Mouse (Mus musculus) embryonic facial prominence, embryonic 14.5 days (tissue): ENCODE results near the gene Mapt. TPM values are rescaled to one million over a fixed set of nuclear protein-coding genes. Genes with fewer than 3 reads are reported as not detected.
A peak's percentile ranks its signal among the peaks of the same experiment; 100 is the strongest.

Experiments used
- ATAC-seq: fragments of 200-750 bp; cut with Nextera tagmentation; 2 replicates; pipeline ENCODE4 v1.8.0; 2017; ENCODE audit warnings: low read depth, moderate number of reproducible peaks, moderate TSS enrichment
- DNase-seq: peaks from one replicate; pipeline ENCODE4 v3.0.0-alpha.2; 2015; ENCODE audit warnings: low spot score
- H3K27ac ChIP-seq: fragments of 300-500 bp; sonication (generic); replicated peaks from 2 replicates; pipeline ENCODE4 v1.5.1; 2014; ENCODE audit warnings: low read depth, mild to moderate bottlenecking, low read length, moderate library complexity
- H3K27me3 ChIP-seq: fragments of 300-500 bp; sonication (generic); replicated peaks from 2 replicates; pipeline ENCODE4 v1.6.1; 2014; ENCODE audit warnings: low read length; ENCODE audit not compliant: control insufficient read depth, insufficient read depth
- H3K36me3 ChIP-seq: fragments of 300-500 bp; sonication (generic); 2 replicates; pipeline ENCODE4 v1.6.1; 2014; ENCODE audit warnings: low read length, mixed read lengths; ENCODE audit not compliant: control insufficient read depth, insufficient read depth
- H3K4me1 ChIP-seq: fragments of 300-500 bp; sonication (generic); 2 replicates; pipeline ENCODE4 v1.6.1; 2014; ENCODE audit warnings: antibody characterized with exemption, low read length; ENCODE audit not compliant: control insufficient read depth, insufficient read depth
- H3K4me2 ChIP-seq: fragments of 300-500 bp; sonication (generic); 2 replicates; pipeline ENCODE4 v1.6.1; 2014; ENCODE audit warnings: low read depth, mild to moderate bottlenecking, low read length, moderate library complexity, mixed read lengths
- H3K4me3 ChIP-seq: fragments of 300-500 bp; sonication (generic); 2 replicates; pipeline ENCODE4 v1.5.1; 2014; ENCODE audit warnings: low read depth, mild to moderate bottlenecking, low read length
- H3K9ac ChIP-seq: fragments of 300-500 bp; sonication (generic); 2 replicates; pipeline ENCODE4 v1.6.1; 2014; ENCODE audit warnings: low read depth, mild to moderate bottlenecking, low read length, moderate library complexity, mixed read lengths
- H3K9me3 ChIP-seq: fragments of 300-500 bp; sonication (generic); 2 replicates; pipeline ENCODE4 v1.6.1; 2016; ENCODE audit warnings: low read length; ENCODE audit not compliant: control insufficient read depth
- WGBS: fragments of 180-500 bp; shearing (Covaris S2); extraction: QIAGEN DNeasy Blood & Tissue Kit; methylation state at CpG from one replicate; pipeline ENCODE4 v1.1.7; 2014; 5-methylcytosine and 5-hydroxymethylcytosine counted together
- polyA plus RNA-seq: library from polyadenylated mRNA; unstranded; fragments of >200 nt; fragmentation: Nextera tagmentation; extraction: Ambion mirVana; gene quantifications from 2 replicates; pipeline ENCODE4 v1.2.1, GENCODE M21; 2014

Mapt gene
- polyA plus RNA-seq, 1 experiment from 2014 or later: 26.5 TPM

DNA sequence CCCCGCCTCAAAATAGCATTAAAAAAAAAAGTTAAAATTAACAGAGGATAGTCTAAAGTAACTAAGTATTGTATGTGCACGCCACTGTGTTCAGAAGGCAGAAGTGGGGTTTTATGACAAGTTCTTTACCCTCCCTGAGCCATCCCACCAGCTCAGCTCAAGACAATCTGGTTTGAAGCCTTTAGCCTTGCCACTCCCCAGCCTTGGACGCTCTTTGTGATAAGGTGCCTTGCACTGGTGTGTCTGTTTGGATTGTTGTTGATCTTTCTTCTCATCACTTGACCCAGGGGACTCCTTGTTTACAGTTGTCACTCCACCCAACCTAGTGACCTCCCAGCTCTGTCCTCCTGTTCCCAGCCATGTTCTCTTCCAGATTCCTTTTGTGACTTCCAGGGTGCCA is 86.4 kb downstream of the Mapt start:
- no peaks in the 10 kb centered on the region for H3K9me3 ChIP-seq
- H3K4me2 ChIP-seq: no peak overlapping the region
- WGBS: 83% methylated on average over 3 of the region's 3 CpGs
- no peak for DNase-seq
- no peak for ATAC-seq
- peaks cover 2% of the 10 kb centered on the region; the same call in 1 of the 2 replicates for H3K4me1 ChIP-seq
- H3K27me3 ChIP-seq: no peaks in the 10 kb centered on the region
- no peak overlapping the region for H3K4me3 ChIP-seq
- no peaks in the 10 kb centered on the region for H3K36me3 ChIP-seq
- no peak overlapping the region for H3K9ac ChIP-seq
- H3K27ac ChIP-seq: no peak overlapping the region

DNA sequence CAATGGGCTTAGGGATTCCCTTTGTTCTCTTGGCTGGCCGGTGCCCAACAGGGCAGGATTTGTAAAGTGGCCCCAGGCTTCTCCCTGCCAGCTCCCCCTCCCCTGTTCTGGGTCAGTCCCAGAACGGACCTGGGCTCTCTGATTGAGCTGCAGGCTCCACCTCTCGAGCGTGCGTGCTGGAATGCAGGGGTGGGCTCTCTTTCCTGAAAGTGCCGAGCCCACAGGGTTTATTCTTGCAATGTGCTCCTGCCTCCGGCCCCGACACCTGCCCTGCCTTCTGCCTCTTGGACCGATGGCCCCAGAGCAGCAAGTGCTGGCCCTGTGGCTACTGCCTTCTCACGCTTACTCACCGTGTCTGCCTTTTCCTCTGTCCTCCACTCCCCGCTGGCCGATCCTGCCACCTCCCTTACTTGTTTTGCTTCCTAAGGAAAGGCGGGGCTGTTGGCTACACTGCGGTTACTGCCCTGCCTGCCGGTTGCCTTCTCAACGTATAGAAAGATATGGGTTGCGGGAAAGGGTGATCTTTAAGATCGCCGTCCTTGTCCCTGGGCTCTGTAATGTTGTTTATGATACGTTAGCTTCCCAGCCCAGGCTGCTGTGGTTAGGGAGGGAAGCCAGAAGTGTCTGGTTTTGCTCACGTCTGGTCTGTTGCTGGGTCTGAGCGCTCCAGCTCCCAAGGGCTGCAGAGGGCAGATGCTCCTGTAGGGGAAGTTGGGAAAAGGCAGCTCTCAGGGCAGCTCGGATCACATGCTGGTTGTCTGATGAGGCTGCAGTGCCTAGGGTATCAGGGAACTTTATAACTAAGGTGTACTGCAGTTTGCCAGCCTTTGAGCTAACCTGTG is 88.0 kb downstream of the Mapt start:
- H3K27me3 ChIP-seq: no peaks in the 10 kb centered on the region
- peak overlapping the region; percentile 47 for H3K4me3 ChIP-seq
- DNase-seq (peak; percentile 71), ATAC-seq (peak; percentile 74)
- H3K27ac ChIP-seq: no peak overlapping the region; the same call in none of the 2 replicates
- peak overlapping the region; percentile 78 for H3K4me2 ChIP-seq
- H3K9ac ChIP-seq: peak overlapping the region; percentile 66
- peaks cover 2% of the 10 kb centered on the region; the same call in 1 of the 2 replicates for H3K4me1 ChIP-seq
- H3K9me3 ChIP-seq: no peaks in the 10 kb centered on the region
- no peaks in the 10 kb centered on the region for H3K36me3 ChIP-seq
- under 1% methylated on average over 24 of the region's 24 CpGs for WGBS

DNA sequence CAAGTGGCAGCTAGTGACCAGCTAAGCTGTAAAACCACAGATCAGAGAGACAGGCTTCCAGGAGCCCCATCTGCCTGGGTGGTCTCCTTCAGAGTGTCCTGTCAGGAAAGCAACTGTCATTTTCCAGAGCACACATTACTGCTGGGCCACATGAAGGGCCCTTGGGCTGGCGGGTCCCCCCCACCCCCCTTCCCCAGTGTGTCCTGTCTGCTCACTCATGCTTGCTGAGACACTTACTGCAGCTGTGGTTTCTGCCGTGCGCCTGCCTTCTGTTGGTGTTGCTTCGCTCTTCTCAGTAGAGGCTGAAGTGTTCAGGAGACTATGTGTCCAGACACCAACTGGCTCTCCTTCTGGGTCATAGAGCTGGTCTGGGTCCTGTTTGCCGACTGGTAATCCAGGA is 89.3 kb downstream of the Mapt start:
- Histone ChIP-seq H3K36me3 (no peaks in the 10 kb centered on the region), H3K9ac (no peak overlapping the region), H3K4me1 (peaks cover 2% of the 10 kb centered on the region; the same call in 1 of the 2 replicates), H3K27ac (no peak overlapping the region), H3K9me3 (no peaks in the 10 kb centered on the region), H3K4me2 (no peak overlapping the region), H3K27me3 (no peaks in the 10 kb centered on the region), H3K4me3 (no peak overlapping the region)
- DNase-seq (peak; percentile 32), ATAC-seq (no peak)
- 48% methylated on average over 5 of the region's 5 CpGs for WGBS

DNA sequence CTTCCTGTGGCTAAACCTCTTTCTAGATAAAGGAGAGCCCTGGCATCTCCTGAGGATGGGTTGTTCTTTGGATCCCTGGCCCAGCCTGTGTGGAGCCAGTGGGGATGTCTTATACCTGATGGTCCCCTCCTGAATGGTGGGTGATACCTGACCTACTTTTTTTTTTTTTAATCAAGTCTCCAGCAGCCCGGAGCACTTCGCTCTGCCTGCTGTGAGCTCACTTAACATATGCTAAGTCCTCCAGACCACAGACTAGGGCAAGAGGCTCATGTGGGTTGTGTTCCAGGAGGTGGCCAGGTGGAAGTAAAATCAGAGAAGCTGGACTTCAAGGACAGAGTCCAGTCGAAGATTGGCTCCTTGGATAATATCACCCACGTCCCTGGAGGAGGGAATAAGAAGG is 91.0 kb downstream of the Mapt start:
- H3K9ac ChIP-seq: no peak overlapping the region
- 27% methylated on average over 4 of the region's 4 CpGs for WGBS
- no peak for DNase-seq
- no peak for ATAC-seq
- H3K27me3 ChIP-seq: no peaks in the 10 kb centered on the region
- no peak overlapping the region for H3K27ac ChIP-seq
- no peaks in the 10 kb centered on the region for H3K36me3 ChIP-seq
- H3K4me3 ChIP-seq: no peak overlapping the region
- H3K4me2 ChIP-seq: no peak overlapping the region
- peaks cover 2% of the 10 kb centered on the region; the same call in 1 of the 2 replicates for H3K4me1 ChIP-seq
- no peaks in the 10 kb centered on the region for H3K9me3 ChIP-seq

DNA sequence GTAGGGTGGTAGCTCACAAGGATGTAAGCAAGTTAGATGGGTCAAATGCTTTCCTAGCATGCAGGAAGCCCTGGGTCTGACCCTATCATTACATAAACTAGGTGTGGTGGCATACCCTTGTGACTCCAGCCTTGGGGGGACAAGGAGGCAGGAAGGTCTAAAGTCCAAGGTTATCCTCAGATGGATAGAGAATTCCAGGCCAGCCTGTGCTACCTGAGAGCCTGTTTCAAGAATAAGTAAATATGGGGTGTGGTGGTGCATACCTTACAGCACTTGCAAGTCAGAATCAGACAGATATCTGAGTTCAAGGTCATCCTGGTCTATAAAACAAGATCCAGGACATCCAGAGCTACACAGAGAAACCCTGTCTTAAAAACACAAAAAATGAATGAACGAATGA is 96.3 kb downstream of the Mapt start:
- 92% methylated on average over 1 of the region's 1 CpGs for WGBS
- H3K9me3 ChIP-seq: no peaks in the 10 kb centered on the region

DNA sequence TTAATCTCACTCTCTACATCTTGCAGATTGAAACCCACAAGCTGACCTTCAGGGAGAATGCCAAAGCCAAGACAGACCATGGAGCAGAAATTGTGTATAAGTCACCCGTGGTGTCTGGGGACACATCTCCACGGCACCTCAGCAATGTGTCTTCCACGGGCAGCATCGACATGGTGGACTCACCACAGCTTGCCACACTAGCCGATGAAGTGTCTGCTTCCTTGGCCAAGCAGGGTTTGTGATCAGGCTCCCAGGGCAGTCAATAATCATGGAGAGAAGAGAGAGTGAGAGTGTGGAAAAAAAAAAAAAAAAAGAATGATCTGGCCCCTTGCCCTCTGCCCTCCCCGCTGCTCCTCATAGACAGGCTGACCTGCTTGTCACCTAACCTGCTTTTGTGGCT is 96.8 kb downstream of the Mapt start:
- DNase-seq (no peak), ATAC-seq (no peak)
- H3K4me1 ChIP-seq: no peaks in the 10 kb centered on the region
- WGBS: 89% methylated on average over 6 of the region's 6 CpGs
- peaks cover 9% of the 10 kb centered on the region for H3K36me3 ChIP-seq
- H3K9me3 ChIP-seq: no peaks in the 10 kb centered on the region
- H3K27me3 ChIP-seq: no peaks in the 10 kb centered on the region
- H3K4me2 ChIP-seq: no peak overlapping the region
- H3K9ac ChIP-seq: no peak overlapping the region
- no peak overlapping the region for H3K4me3 ChIP-seq
- no peak overlapping the region for H3K27ac ChIP-seq

More for the DNA sequence above, 96.3 kb downstream of the Mapt start:
- Histone ChIP-seq H3K4me1 (no peaks in the 10 kb centered on the region), H3K36me3 (peaks cover 4% of the 10 kb centered on the region; the same call in 1 of the 2 replicates), H3K4me2 (no peak overlapping the region), H3K9ac (no peak overlapping the region), H3K27ac (no peak overlapping the region), H3K4me3 (no peak overlapping the region), H3K27me3 (no peaks in the 10 kb centered on the region)
- no peak for ATAC-seq
- DNase-seq: no peak

DNA sequence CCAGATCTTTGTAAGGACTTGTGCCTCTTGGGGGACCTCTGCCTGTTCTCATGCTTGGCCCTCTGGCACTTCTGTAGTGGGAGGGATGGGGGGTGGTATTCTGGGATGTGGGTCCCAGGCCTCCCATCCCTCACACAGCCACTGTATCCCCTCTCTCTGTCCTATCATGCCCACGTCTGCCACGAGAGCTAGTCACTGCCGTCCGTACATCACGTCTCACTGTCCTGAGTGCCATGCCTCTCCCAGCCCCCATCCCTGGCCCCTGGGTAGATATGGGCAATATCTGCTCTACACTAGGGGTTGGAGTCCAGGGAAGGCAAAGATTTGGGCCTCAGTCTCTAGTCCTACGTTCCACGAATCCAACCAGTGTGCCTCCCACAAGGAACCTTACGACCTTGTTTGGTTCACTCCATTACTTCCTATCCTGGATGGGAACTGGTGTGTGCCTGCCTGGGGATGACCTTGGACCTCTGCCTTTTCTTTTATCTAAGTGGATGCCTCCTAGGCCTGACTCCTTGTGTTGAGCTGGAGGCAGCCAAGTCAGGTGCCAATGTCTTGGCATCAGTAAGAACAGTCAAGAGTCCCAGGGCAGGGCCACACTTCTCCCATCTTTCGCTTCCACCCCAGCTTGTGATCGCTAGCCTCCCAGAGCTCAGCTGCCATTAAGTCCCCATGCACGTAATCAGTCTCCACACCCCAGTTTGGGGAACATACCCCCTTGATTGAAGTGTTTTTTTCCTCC is 98.2 kb downstream of the Mapt start:
- WGBS: 82% methylated on average over 11 of the region's 11 CpGs
- Histone ChIP-seq H3K9ac (no peak overlapping the region), H3K27ac (no peak overlapping the region), H3K27me3 (no peaks in the 10 kb centered on the region), H3K36me3 (peaks cover 20% of the 10 kb centered on the region), H3K4me3 (no peak overlapping the region), H3K4me1 (no peaks in the 10 kb centered on the region), H3K9me3 (no peaks in the 10 kb centered on the region), H3K4me2 (no peak overlapping the region)
- DNase-seq: no peak
- no peak for ATAC-seq

DNA sequence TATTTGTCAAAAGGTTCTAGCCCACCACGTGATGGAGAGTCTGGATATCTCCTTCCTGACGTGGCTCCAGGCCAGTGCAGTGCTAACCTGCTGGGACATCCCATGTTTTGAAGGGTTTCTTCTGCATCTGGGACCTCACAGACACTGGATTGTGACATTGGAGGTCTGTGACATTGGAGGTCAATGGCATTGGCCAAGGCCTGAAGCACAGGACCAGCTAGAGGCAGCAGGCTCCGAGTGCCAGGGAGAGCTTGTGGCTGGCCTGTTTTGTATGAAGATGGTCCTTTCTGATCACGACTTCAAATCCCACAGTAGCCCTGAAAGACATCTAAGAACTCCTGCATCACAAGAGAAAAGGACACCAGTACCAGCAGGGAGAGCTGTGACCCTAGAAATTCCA is 99.0 kb downstream of the Mapt start:
- no peak overlapping the region for H3K9ac ChIP-seq
- WGBS: 81% methylated on average over 4 of the region's 4 CpGs
- H3K4me1 ChIP-seq: no peaks in the 10 kb centered on the region
- H3K4me3 ChIP-seq: no peak overlapping the region
- DNase-seq (no peak), ATAC-seq (no peak)
- no peaks in the 10 kb centered on the region for H3K27me3 ChIP-seq
- no peak overlapping the region for H3K4me2 ChIP-seq
- H3K9me3 ChIP-seq: no peaks in the 10 kb centered on the region
- H3K27ac ChIP-seq: no peak overlapping the region
- H3K36me3 ChIP-seq: peaks cover 28% of the 10 kb centered on the region
